Mouse (Mus musculus): Measurements from ENCODE around the gene Sh3gl2. TPM values are rescaled to one million over a fixed set of nuclear protein-coding genes. Genes with fewer than 3 reads are reported as not detected.
A peak's percentile ranks its signal among the peaks of the same experiment; 100 is the strongest.

Sh3gl2 gene
- total RNA-seq, 4 experiments from 2014 or later: 244 to 263 (median 250) TPM

DNA sequence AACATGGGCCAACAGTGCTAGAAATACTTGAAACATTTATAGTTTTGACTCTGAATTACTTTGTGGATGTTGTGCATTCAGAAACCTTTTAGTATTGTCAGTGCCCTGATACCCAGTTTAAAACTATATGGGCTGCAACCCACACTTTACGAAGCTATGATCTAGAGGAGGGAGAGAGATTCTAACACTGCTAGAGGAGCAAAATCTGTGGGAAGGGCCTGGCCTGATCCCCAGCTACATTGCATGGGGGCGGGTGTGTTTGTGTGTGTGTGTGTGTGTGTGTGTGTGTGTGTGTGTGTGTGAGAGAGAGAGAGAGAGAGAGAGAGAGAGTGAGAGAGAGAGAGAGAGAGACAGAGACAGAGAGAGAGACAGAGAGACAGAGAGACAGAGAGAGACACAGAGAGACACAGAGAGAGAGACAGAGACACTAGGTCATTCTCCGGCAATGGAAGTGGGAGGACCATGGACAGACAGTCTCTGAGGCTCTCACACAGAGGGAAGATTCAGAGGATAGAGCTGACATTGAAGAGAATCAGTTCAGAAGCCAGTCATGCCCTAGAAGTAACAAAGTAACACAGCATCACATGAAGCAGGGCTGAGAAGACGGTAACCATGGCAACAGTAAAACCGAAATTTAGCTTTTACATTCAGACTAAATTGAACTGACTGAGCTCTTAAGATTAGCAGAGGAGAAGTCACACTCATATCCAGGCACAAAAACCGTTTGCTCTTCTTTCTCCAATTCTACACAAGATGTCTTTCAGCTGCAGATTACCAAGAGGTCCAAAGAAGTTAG is 95.9 kb downstream of the Sh3gl2 start:
- DNase-seq (ENCODE audit: low spot score in 2 of 2): no peak

DNA sequence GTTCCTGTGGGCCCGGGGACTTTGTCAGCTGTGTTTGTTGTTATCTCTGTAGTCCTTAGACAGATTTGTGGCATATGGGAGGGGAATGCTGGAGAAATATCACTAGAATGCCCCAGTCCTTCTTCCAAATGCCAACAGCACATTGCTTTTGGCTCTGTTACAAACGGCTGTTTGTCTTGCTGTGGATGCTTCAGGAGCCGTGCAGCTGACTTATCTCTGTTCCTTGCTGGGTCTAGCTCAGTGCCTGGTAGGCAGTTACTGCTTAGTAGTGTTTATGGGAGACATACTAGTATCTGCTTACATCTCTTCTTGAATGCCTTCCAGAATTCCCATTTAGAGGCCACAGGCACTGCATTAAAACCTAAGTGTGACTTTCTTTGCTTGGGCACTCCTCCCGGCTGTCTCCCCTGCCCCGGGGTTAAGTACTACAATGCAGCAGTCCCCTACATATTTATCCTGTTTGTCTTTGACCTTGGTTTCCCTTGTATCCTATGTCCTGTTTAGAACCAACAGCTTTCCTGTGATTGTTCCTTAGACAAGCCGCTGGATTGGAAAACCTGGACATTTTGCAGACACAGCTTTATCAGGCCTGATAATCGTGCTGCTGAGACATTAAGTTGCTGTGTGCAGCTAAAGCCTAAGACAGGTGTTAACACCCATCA is 101.1 kb downstream of the Sh3gl2 start:
- no peak for DNase-seq (ENCODE audit: low spot score in 2 of 2)

DNA sequence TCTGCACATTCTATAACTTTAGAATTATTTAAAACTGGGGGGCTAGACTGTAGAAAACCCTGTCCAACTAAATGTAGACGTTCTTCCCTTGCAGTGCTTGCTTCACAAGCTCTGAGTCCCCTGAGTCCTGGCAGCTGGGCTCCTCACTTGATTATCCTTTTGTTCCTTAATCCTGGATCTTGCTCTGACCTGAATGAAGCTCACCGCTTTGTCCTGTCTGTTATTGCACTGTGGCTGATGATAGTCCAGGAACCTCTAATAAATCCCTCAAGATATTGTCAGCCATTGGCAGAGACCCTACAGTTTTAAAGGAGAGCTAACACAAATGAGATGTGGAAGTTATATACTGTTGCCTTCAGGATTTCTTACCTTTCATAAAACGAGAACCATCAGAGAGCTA is 114.2 kb downstream of the Sh3gl2 start:
- DNase-seq (ENCODE audit: low spot score in 2 of 2): no peak

DNA sequence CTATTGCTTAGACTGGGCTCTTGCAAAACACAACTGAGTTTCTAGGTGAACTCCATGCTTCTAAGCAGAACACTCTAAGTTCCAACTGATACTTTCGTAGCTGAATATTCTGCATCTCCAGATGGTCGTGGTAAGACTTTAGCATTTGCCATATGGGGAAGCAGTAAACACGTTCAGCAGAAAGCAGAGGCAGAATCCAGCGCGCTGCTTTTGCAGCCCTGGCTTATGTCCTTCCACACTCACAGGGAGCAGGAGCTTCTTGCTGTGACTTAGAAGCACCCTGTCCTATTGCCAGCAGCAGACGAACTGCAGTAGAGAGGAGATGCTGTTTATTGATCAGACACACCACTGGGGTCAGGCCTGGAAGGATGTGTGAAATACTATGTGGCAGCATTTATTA is 120.5 kb downstream of the Sh3gl2 start:
- peak in 1 of 2 experiments; percentile 87 for DNase-seq (ENCODE audit: low spot score in 2 of 2)

DNA sequence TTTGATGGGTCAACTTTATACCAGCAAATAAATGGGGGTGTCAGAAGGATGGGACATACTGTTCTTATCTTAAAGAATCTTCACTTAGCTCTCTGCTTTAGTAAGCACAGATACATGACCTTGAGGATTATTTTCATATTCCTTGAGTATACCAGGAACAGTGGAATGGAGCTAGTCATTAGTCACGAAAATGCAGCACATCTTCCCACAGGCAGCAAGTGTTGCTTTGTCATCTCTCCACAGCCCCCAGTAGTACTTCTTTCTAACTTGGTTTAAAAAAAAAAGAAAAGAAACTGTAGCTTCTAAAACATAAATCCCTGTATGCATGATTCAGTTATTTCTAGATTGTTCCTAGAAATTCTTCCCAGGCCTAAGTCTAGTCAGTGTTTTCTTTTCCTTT is 121.1 kb downstream of the Sh3gl2 start:
- DNase-seq (ENCODE audit: low spot score in 2 of 2): peak in 1 of 2 experiments; percentile 33

DNA sequence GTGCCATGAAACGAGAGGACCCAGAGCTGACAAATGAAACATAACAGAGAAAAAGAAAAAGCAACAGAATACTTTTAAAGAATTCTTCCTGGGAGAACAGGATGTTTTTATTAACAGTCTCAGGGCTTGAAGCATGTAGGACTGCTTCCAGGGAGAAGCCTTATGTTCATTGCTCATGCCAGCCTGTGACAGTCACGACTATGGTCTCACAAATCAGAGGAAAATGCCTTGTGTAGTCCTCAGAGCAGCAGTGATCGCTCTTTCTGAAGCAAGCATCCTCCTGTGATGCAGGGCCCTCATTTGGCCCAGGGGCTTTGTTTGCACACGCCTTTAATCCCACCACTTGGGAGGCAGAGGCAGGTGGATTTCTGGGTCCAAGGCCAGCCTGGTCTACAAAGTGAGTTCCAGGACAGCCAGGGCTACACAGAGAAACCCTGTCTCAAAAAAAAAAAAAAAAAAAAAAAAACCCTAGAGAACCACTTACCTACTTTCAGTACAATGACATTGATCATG is 129.8 kb downstream of the Sh3gl2 start:
- peak in 1 of 2 experiments; percentile 67 for DNase-seq (ENCODE audit: low spot score in 2 of 2)

DNA sequence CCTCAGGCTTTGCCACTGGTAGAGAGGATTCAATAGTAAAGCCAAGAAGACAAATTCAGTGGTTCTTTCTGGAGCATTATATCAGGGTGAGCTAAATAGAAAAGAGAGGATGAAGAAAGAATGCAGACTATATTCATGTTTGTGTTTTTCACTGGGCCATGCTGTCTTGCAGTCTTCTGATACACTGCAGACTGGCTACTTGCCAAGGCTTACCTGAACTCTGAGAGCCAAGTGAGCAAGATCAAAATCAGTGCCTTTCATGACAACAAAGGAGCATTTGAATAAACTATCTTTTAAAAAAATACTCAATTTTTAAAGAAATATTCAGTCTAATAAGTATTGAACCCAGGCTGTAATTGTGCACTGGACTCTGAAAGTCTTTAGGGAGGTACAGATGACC is 131.4 kb downstream of the Sh3gl2 start:
- DNase-seq (ENCODE audit: low spot score in 2 of 2): no peak

DNA sequence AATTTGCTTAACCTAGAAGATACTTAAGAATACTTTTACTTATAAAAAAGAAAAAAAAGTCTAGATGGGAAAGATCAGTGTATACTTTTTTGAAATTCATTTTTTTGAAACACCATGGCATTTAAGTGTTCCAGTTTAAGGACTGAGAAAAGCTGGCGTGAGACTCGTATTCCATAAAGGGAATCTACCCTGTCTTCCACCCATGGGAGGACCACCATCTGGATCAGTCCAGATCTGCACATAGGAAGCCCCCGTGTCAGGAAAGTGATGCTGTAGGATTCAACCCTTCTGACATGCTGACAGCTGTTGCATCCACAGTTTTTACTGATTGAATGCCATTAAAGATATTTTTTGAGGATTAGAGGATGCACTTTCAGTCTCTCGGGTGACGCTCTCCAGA is 134.2 kb downstream of the Sh3gl2 start:
- DNase-seq (ENCODE audit: low spot score in 2 of 2): no peak

DNA sequence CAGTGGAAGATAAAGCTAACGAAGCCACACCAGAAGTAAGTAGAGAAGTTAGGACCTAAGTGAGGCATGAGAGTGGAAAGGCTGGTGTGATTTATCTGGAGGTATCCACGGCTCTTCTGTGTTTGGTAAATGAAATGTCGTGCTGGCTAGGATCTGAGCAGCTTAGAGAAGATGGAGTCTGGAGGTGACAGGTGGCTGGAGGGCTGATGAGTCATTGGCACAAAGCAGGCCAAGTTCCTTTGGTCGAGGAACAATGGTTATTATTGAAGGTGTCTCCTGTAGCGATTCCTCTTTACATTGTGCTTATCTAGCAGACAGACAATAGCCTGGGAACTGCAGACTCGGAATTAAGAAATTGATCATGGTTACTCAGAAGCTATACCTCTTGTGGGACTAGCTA is 135.8 kb downstream of the Sh3gl2 start:
- no peak for DNase-seq (ENCODE audit: low spot score in 2 of 2)

DNA sequence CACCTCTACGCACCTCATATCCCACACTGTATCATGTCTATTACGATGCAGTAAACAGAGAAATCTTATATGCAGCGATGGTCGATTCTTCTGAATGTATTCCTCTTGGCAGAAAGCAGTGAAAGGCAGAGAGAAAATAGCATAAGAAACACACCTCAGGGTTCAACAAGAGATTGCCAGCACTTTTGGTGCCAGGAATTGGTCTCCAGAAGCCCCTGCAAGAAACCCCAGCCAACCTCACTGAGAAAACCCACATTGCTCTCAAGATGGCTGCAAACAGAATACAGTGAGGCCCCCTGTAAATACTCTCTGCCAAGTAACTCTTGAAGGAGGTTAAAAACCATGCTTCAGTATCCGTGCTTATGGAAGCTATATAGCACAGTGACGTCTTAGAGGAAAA is 141.0 kb downstream of the Sh3gl2 start:
- no peak for DNase-seq (ENCODE audit: low spot score in 2 of 2)

DNA sequence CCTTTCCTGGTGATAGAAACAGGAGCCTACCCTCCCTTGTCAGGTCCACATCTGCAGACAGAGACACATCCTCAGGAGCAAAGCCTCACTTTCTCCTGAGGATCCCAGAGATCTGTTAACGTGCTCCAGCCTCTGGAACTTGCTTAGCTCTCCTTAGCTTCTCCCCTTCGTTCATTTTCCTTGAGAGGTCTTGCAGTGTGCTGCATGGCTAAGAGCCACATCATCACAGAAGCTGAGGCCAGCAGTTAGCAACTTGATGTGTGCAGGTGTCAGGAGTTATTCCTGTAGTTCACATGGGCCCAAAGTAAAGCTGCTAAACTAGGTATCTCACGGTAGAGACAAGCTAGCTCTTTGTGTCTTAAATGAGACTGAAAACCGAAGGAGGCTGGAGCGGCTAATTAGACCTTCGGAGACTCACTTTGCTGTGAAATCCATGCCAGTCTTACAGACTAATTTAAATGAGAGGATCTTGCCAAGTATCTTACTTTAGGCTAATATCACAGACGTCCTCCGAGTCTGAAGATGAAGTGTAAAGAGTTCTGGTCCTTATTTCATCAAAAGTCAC is 143.2 kb downstream of the Sh3gl2 start:
- no peak for DNase-seq (ENCODE audit: low spot score in 2 of 2)

DNA sequence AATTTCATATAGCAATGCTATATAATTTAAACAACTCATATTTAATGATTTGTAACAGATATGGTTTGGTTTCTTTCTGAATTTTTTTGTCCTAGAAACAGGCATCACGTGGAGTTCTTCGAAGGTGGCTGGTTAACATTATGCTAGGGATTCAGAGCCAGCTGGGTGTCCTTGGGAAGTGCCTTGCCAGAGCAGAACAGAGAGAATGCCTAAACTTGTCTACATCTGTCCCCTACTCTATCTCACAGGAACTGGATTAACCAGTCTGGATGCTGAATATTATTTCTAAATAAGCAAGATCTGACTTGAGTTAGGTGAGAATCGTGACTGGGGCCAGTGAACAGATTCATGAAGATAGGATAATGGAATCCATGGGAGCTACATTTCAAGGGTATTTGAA is 157.7 kb downstream of the Sh3gl2 start:
- DNase-seq (ENCODE audit: low spot score in 2 of 2): no peak

DNA sequence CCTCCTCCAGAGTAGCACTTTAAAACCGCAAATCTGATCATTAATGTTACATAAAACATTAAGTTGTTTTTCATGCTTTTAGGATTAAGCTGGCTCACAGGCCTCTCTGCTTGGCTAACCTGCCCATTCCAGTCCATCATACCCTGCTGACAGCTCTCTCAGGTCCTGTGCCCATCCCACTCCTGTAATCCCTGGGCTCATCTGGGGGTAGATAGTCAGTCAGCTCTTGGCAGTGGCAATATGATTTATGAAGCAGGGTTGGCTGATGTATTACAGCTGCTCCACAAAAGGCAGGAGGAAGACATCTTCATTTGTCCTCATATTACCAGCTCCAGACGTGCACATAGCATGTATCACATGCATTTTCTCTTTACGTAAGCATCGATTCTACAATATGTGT is 158.3 kb downstream of the Sh3gl2 start:
- DNase-seq (ENCODE audit: low spot score in 2 of 2): no peak

DNA sequence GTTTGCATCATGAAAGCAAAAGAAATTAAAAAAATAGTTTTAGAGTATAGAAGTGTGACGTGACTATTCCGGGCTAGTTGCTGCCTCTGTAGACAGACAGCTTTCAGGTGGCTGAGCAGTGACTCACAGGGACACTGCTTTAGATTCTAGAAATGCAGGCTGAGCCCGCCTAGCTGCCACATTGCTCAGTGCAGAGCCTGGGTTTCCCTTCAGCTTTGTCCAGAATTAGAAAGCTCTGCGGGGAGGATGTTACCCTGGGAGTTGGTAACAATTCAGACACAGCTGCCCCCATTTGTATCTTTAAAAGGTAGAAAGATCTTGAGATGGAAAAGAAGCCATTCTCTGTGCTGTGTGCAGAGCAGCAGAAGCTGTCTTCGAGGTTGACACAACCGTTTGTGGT is 166.1 kb downstream of the Sh3gl2 start:
- DNase-seq (ENCODE audit: low spot score in 2 of 2): peak in 1 of 2 experiments; percentile 79

DNA sequence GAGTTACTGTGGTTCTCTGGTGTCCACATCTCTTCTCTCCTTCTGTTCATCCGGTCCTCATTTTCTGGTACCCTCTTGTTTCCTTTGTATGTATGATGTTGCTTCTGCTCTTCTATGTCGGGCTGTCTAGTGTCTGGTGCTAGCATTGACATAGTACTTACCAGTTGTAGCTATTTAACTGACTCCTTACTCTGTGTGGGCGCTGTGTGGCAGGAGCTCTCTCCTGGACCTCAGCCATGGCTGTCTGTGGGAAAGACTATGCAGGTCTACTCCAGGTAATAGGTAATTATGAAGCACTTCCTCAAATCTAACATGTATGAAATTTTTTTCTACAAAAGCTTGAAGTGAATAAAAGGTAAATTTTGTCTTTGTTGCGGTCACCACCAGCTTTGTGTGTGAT is 169.9 kb downstream of the Sh3gl2 start:
- DNase-seq (ENCODE audit: low spot score in 2 of 2): no peak

DNA sequence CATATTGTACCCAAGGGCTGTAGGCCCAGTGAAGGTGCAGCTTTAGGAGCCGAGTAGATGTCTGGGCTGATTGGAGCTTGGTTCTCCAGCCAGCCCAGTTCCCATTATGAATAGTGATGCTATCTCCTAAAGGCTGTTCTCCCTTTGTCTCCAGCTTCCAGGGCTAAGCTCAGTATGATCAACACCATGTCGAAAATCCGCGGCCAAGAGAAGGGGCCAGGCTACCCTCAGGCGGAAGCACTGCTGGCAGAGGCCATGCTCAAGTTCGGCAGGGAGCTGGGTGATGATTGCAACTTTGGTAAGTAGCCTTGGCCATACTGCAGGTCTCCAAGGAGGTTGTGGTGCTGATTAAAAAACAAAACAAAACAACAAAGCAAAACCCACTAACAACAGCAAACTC is 171.3 kb downstream of the Sh3gl2 start:
- DNase-seq (ENCODE audit: low spot score in 2 of 2): no peak

DNA sequence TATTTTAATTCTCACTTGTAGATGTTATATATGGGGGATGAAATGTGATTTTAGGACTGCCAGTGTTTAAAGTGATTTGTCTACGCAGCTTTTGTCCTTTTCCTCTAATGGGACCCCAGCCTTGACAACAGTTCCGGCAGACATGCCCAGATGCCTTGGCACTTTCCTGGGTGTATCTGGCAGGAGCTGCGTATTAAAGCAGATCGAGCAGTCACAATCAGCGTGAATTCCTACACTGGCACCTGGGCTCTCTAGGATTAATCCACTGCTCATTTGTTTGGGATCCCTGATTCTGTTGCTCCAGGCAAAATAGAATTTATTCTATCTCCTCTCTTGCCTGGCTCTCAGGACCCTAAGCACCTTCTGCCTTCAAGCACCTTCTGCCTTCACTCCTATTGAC is 171.7 kb downstream of the Sh3gl2 start:
- DNase-seq (ENCODE audit: low spot score in 2 of 2): no peak

DNA sequence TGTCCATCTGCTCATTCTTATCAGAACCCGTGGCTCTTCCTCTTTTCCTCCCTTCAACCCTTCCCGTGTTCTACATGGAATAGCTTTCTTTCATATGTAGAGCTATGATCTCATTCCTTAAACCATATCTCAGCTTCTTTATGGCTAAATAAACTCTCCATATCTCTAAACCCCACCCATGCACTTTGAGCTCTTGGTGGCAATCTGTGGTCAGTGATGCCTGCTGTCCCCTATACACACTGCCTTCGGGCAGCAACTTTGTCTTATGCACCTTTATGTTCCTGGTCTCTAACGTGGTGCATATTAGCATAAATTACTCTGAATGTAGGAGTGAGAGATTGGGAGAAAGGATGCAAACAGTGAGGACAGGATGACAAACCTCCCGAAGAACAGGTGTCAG is 180.3 kb downstream of the Sh3gl2 start:
- no peak for DNase-seq (ENCODE audit: low spot score in 2 of 2)

DNA sequence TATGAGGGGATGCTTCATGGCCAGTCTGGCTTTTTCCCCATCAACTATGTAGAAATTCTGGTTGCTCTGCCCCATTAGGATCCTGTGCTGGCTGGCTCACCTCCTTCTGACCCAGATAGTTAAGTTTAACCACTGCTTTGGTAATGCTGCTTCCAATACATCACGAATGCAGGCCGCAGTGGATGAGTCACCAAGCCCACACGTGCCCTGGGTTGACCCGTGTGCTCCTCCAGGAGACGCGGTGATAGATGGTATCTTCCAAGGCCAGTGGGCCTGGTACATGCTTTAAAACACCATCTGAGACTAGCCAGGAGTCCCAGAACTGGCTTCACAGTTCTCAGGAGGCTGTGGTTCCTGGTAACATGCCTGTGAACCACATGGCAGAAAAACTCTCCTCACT is 182.8 kb downstream of the Sh3gl2 start:
- DNase-seq (ENCODE audit: low spot score in 2 of 2): no peak

DNA sequence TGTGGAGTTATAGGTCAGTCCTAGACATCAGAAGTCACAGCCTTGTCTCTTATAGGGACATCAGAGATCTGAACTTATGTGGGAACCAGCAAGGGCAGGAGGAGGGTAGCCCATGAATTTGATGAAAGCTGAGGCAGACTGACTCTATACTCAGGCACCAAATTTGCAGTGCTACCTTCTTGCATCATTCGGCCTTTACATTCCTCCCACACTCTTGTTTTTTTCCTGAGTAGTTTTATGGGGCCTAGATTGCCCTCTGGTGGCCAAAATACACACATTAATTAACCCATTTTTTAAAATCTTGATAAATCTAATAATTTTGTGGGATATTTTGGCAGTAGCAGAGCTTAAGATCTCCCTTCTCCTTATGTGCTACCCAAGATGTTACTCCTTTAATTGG is 186.9 kb downstream of the Sh3gl2 start:
- DNase-seq (ENCODE audit: low spot score in 2 of 2): no peak

DNA sequence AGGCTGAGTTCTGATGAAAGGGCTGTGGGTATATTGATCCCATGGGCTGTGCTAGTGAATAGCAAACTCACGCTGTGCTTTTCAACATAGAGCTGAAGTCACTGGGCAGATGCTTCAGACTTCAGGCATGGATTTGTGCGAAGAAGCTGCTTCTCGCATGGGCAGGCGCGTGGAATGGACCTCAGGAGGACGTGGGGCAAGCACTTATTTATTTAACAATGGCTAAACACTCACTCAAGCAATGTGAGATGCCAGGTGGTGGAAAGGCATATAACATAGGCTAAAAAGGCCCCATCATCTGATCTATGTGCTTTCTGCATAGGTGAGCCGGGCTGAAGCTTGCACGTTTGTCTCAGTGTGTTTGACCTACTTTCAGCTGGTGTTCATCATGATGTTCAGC is 193.8 kb downstream of the Sh3gl2 start:
- DNase-seq (ENCODE audit: low spot score in 2 of 2): no peak

DNA sequence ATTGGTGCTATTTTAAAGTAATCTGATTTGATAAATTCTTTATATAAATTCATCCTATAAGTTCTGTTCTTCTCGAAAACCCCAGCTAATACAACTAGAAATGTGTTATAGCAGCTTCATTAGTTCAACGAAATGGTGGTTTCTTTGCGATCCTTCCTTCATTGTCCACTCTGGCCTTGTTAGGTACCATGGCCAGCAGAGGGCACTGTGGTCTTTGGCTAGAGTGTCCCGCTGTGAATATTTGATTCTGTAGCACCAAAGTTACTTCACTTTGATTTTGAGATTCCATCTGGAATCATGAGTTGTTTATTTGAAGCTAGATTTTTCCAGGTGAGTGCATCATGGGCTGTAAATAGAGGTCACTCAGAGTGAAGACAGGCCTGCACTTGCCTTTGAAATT is 197.9 kb downstream of the Sh3gl2 start:
- no peak for DNase-seq (ENCODE audit: low spot score in 2 of 2)
